Mouse (Mus musculus): ENCODE measurements at regions not wholly inside any gene's neighbourhood (a gene's known extent, or its start where the extent isn't known, plus 50 kb on each side); places are given as distances from the start of the nearest gene placed in this dataset.

DNA sequence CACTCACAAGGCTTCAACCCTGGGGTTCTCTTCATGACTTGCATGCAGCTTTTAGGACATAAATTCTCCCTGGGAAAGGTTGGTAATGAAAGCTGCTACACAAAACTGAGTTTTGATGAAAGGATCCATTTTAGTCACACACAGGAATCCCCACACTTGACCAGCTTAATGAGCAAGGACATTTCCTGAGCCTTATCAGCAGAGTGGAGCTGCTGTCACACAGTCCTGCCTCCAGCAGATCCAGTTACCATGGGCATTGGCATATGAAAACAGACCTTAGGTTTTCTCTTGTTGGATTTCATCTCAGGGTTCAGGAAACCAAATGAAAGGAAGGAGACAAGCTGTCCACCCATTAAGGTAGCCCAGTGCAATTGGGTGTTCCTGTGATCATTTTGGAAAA is 568.9 kb downstream of the Fat4 start:
- TF ChIP-seq RAD21 (IDR thresholded peaks at IDR 0.05; ENCODE audit: low read depth, low read length) = no peak
- TF ChIP-seq USF1 (IDR thresholded peaks at IDR 0.05; ENCODE audit: low read depth, low read length) = no peak
- TF ChIP-seq CTCF (conservative IDR thresholded peaks at IDR 0.05 in 1 of 2, IDR thresholded peaks at IDR 0.05 in 1 of 2; ENCODE audit: low read depth in 2 of 2, low read length in 2 of 2) = no peak
- no peak for TF ChIP-seq ZMIZ1 (IDR thresholded peaks at IDR 0.05; ENCODE audit: low read depth, low read length)
- no peak for TF ChIP-seq CHD1 (IDR thresholded peaks at IDR 0.05; ENCODE audit: low read depth, low read length)
- no peak for TF ChIP-seq MAX (IDR thresholded peaks at IDR 0.05; ENCODE audit: low read length)
- no peak for TF ChIP-seq RCOR1 (conservative IDR thresholded peaks at IDR 0.05; ENCODE audit: low read depth, low read length)
- TF ChIP-seq EP300 (IDR thresholded peaks at IDR 0.05; ENCODE audit: low read length) = no peak
- TF ChIP-seq TBP (conservative IDR thresholded peaks at IDR 0.05; ENCODE audit: low read depth, low read length) = no peak
- no peak for TF ChIP-seq ZNF384 (IDR thresholded peaks at IDR 0.05; ENCODE audit: low read depth, low read length)
- TF ChIP-seq POLR2A (IDR thresholded peaks at IDR 0.05; ENCODE audit: low read depth, low read length) = no peak
